Mouse (Mus musculus): ENCODE measurements at regions not wholly inside any gene's neighbourhood (a gene's known extent, or its start where the extent isn't known, plus 50 kb on each side); places are given as distances from the start of the nearest gene placed in this dataset.
"Not testable (repeated sequence)": the region's sequence is repeated elsewhere in the genome, so short reads cannot be mapped to it uniquely, and the experiment has no call there.

DNA sequence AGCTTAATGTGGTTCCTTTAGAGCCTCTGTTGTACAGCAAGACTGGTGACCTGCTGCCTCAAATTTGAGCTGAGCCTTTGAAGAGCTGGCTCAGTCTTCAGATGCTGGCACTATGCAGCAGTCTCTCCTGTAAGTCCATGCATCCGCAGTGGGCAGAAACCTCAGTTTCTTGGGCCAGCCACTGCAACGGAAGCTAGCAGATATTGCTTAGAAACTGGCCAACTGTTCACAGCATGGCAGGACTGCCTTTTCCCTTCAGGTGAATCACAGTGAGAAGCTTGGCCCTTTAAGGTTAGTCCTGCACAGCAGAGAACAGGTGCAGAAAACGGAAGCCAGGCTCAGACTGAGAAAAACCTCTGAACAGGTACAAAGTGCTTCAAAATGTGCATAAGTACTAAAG, 1976.8 kb upstream of the G6pd2 start:
- DNase-seq (ENCODE audit: low spot score in 2 of 2), result no peak
- intact Hi-C loops (cut with DNase I), result no loop called here

DNA sequence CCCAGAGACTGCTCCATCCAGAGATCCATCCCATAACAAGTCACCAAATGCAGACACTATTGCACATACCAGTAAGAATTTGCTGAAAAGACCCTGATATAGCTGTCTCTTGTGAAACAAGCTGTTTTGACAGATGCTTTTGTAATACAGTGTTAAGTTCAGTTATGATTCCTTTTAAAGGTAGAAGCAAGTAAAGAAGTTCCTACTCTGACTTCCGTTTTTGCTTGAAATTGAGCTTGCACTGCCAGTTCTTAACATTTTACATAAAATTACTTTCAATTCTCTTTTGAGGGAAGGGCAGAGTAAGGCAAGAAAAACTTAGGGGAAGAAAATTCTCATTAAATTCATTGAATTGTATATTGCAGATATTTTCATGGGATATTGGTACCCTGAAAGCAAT, 1962.9 kb upstream of the G6pd2 start:
- intact Hi-C loops (cut with DNase I), result no loop called here

DNA sequence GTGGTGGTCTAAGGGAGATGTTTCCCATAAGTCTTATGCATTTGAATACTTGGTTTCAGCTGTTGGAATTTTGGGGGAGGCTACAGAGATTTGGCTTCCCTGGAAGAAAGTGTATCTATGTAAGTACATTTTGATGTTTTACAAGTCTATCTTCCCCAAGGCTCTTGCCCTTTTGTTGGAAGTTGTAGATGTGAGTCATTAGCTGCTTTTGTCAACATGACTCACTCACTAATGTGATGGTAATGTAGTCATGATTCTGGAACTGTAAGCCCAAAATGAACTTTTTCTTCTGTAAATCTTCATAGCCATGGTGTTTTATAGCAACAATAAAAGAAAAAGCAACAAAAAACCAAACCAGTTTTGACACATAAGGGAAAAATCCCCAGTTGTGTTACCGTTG, 1961.0 kb upstream of the G6pd2 start:
- intact Hi-C loops (cut with DNase I), result no loop called here
- DNase-seq (ENCODE audit: low spot score in 2 of 2), result no peak

More for the DNA sequence above, 1962.9 kb upstream of the G6pd2 start:
- no peak for DNase-seq (ENCODE audit: low spot score in 2 of 2)

DNA sequence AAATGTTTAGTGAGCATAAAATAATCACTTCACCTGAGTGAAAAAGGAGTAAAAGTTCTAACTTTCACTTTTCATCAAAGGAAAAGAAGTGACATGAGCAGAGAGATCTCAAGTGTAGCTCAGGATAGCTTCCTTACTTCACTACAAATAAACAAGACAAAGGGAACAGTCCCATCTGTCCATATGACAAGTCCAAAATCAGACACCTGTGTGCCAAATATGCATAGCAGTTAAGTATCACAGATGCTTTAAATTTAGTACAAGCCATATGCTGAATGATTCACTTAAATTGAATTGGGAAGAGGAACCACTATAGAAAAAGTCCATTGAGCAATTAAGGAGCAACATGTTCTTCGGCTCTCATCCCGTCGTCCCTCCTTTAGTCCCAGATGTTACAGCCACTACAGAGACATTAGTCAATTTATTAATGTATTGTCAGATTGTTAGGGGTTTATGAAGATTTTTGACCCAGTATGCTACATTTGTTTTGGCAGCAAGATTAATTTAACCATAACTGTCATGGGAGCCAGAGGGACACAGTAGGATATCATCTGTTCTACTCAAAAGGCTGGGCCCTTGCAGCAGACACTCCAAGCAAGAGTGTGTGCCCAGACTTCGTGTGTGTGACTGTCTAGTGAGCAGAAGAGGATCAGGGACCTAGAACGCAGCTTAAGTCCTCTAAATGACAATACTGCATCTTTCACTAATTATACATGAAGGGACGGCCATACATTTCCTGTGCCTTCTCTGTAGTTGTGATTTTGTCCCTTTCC, 1914.5 kb upstream of the G6pd2 start:
- intact Hi-C loops (cut with DNase I), result no loop called here
- DNase-seq (ENCODE audit: low spot score in 2 of 2), result no peak

DNA sequence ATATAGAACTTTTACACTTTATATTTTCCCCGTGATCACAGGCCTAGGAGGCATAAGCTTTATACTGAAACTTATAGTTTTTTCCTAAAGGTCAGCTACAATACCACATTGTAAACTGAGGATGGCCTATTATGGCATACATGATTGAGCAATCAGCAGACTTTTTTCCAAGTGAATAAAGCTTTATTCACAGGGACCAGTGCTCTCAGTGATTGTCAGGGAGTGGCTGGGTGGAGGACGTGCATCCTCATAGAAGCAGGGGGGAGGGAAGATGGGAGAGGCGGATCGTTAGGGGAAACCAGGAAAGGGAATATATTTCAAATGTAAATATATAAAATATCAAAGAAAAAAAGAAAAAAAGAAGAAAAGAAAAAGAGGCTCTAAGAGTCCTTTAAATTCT, 1886.7 kb upstream of the G6pd2 start:
- intact Hi-C loops (cut with DNase I), result no loop called here
- DNase-seq (ENCODE audit: low spot score in 2 of 2), result no peak

DNA sequence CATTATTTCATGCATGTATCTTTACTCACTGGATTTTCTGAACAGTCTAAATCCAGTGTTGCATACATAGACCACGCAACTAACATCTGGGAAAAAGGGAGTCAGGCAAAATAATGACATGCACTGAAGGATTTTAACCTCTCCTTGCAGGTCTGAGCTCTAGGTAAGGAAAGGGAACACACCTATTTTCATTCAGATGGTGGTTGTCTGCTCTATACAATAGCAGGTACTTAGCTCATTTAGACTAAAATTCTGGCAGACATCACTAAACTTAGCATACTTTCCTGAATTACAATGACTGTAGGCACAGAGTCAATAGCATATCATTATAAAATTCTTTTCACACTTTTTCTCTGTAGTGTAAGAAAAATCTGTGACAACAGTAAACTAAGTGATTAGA, 1867.8 kb upstream of the G6pd2 start:
- no peak for DNase-seq (ENCODE audit: low spot score in 2 of 2)
- intact Hi-C loops (cut with DNase I), result no loop called here

DNA sequence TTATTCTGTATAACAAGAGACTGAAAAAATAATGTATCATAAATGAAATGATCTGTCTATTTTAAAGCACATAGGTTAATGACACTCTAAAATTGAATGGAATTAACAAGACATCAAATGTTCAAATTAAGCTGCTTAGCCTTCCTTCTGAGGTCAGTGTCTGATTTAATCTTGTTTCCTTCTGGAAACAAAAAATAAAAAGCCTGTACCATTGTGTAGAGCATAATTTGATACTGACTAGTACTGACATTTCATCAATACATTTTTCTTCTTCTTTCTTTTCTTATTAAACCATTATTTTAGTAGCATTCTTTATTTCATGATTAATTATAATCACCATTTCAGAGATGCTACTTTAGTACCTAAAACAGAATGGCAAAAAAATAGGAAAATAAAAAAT, 1862.9 kb upstream of the G6pd2 start:
- DNase-seq (ENCODE audit: low spot score in 2 of 2), result no peak
- intact Hi-C loops (cut with DNase I), result no loop called here

DNA sequence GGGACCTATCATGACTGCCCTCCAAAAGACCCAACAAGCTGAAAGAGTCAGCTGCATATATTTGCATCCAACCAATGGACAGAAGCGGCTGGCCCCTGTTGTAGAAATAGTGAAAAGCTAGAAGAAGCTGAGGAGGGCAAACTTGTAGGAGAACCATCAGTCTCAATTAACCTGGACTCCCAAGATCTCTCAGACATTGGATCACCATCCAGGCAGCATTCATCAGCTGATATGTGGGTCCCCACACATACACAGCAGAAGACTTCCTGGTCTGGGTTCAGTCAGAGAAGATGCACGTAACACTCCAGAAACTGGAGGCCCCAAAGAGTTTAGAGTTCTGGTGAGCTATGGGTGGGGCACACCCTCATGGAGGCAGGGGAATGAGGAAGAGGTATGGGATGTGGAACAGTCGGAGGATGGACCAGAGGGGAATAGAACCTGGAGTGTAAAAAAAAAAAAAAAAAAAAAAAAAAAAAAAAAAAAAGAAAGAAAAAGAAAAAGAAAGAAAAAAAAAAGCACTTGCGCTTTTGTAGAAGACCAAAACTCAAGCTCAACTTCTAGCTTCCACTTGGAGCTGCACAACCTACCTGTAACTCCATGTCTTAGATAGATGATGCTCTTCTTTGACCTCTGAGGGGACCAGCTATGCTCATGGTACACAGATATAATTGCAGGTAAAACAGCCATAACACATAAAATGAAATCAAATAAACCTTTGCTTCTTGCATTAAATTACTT, 1860.6 kb upstream of the G6pd2 start:
- DNase-seq (ENCODE audit: low spot score in 2 of 2), result no peak
- intact Hi-C loops (cut with DNase I), result no loop called here

DNA sequence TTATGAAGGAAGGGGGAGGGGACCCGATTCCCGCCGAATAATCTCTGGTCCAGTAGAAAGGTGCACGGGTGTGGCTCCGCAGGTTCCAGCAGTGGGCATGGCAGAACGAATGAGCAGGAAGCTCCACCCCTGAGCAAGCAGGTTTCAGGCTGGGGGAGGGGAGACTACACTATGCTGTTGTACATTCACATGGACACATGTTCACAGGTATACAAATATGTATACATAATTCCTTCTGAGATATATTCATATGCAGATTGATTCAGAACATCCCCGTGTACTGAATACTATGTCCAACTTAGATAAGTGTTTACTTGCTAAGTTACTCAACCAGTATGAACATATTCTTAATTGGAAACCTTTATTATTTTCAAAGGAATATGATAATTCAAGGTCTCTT, 1852.4 kb upstream of the G6pd2 start:
- intact Hi-C loops (cut with DNase I); DNase-seq (ENCODE audit: low spot score in 2 of 2): not testable (repeated sequence)

DNA sequence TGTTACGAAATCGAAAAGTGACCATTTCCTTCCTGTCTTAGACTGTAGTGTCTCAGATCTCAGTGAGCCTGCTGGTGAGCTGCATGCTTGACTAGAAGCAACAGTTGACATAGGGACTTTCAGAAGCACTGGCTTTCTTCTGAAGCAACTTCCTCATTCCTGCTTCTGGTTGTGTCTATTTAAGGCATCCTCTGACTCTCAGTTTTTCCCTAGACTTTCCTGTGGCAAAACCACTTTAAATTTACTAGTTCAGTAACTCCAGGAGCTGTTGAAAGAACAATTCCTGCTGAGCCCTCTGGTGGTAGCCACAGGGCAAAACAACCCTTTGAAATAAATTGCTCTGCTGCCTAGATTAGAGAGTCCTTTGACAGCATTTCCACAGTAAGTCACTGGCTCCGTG, 1811.9 kb upstream of the G6pd2 start:
- peak; percentile 33 to 52 for DNase-seq (ENCODE audit: low spot score in 2 of 2)
- intact Hi-C loops (cut with DNase I), result no loop called here

DNA sequence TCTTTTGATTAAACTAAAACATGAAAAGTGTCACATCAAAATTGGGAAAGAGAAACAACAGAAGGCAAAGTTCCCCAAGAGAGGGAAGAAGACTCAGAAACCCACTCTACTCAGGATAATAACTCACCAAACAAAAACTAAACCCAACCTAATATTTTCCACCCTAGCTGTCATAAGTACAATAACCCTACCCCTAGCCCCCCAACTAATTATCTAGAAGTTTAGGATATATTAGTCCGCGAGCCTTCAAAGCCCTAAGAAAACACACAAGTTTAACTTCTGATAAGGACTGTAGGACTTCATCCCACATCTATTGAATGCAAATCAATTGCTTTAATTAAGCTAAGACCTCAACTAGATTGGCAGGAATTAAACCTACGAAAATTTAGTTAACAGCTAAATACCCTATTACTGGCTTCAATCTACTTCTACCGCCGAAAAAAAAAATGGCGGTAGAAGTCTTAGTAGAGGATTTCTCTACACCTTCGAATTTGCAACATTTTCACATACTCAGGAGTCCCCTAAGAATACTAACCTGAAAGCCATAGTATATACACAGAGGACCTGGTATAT, 1765.9 kb upstream of the G6pd2 start:
- intact Hi-C loops (cut with DNase I); DNase-seq (ENCODE audit: low spot score in 2 of 2): not testable (repeated sequence)

DNA sequence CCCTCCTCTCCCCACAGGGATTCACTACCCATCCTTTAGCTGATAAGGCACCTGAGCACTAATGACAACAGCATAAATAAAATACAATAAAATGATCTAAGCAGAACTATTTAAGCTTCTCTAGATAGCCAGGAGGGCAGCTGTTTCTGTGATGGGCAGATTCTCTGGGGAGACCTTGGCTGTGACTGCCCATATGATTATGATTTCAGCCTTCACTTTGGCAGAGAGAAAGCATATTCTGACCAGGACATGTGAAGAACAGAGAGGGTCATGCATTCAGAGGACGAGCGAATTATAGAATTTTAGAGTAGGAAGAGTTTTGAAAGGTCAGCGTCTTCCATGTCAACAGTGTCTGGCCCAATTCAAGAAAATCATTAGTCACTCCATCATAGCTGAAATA, 1759.6 kb upstream of the G6pd2 start:
- intact Hi-C loops (cut with DNase I), result no loop called here
- no peak for DNase-seq (ENCODE audit: low spot score in 2 of 2)

DNA sequence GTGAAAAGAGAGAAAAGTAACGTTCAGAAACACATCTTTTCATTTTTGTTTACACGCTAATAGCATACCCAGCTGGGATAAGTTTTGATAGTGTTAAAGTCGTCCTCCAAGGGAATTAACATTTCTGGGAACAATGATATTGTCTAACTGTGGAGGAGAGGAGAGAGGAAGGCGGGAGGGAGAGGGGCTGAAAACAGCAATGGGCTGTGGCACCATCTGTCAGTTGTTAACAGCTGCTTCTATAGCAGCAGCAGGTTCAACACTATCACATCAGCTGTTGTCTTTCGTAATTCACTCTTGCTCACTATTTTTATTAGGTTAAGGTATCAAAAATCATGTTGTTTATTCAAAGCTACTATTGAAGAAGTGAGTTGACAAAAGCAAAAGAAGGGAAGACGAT, 1747.4 kb upstream of the G6pd2 start:
- intact Hi-C loops (cut with DNase I), result no loop called here
- no peak for DNase-seq (ENCODE audit: low spot score in 2 of 2)

All from left cerebral cortex, postnatal 36 days (tissue).